Mouse (Mus musculus) ovary, adult 18-20 months (tissue): Measurements from ENCODE around the gene Mydgf.

Experiments
- DNase-seq: peaks from one replicate; pipeline ENCODE4 v3.0.0; 2022; ENCODE audit warnings: low spot score, mixed read lengths

The Mydgf gene

DNA sequence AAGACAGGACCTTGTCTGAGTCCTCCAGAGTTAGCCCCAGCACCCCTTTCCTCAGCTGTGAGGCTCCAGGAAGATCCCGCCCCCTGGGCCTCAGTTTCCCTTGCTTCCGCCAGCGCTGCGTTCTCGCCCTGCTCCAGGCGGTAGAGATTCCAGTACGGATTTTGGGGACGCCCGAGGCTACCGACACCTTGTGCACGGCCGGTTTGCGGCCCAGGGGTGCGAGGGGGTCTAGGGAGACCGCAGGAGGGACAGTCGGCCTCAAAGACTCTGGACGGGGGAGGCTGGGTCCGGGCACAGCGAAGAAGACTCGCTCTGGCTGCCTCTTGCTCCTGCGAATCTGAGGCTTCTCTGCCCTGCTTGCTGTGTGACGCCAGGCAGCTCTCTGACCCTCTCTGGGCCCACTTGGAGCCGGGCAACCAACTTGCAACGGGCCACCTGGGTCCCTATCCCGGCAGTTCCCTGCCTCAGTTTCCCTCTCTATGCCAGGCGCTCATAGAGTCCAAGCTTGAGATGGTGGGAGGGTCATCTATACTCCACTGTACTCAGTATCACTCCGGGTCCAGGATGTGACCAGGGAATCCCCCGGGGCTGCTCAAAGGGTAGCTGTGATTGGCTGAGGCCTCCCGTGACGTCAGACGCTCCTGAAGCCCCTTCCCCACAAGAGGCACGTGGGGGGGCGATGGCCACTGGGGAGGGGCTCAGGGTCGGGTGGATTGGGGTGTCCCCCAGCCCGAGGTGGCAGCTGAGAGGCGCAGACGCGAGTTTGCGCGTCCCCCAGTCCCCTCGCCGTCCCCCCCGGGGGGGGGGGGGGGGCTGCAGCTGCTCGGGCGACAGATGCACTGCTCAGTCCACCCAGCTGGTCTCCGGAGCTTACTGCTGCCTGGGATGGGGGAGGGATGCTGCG lies 41.8 kb downstream of the Mydgf start:
- no peak for DNase-seq

DNA sequence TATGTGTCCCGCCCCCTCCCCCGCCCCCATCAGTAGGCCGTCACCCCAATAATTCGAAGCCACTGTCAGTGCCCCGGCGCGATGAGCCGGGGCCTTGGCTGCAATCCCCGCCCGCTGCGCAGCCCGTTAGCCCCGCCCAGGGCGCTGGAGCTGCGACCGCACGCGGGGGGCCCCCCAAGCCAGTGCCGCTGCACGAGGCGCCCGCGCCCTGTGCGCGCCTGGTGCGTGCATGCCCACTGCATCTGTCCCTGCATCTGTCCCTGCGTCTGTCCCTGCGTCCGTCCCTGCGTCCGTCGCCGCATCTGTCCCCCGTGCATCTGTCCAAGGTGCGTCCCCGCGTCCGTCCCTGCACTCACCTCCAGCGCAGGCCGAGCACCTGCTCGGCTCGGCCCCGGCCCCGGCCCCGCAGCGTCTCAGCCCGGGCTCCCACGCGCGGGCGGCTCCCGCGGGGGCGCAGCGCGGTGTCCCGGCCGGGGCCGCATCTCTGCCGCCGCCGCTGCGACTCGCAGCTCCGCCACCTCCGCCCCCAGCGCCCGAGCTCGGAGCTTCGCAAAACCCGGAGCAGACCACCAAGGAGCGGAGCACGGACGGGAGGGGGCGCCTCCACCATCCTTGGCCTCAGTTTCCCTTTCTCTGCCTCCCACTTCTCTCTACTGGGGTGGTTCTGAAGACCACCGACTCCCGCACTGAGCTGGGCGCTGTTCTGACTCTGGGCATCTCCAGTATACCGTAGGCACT lies 43.7 kb downstream of the Mydgf start, which contains the start of gene Sema6b:
Gene Sema6b, minus strand, starts transcription at position 486 of the 738 bp plus-strand sequence.
- DNase-seq = no peak

DNA sequence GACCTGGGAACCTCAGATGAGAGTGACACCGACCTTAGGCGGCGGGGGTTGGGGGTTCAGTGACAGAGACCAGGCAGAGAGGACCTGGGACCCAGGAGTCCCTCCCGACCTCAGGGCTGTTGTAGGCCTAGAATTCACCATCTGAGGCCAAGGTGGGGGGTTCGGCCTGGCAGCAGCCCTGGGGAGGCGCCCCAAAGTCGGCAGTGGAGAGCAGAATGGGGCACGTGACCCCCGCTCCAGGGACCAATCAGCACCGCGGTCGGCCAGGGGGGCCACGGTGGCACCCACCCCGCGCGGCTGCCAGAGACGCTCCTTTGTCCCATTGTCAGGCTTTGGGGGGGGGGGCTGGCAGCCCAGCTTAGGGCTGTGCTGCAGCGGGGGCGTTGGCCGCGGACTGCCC lies 44.4 kb downstream of the Mydgf start:
- DNase-seq = no peak

DNA sequence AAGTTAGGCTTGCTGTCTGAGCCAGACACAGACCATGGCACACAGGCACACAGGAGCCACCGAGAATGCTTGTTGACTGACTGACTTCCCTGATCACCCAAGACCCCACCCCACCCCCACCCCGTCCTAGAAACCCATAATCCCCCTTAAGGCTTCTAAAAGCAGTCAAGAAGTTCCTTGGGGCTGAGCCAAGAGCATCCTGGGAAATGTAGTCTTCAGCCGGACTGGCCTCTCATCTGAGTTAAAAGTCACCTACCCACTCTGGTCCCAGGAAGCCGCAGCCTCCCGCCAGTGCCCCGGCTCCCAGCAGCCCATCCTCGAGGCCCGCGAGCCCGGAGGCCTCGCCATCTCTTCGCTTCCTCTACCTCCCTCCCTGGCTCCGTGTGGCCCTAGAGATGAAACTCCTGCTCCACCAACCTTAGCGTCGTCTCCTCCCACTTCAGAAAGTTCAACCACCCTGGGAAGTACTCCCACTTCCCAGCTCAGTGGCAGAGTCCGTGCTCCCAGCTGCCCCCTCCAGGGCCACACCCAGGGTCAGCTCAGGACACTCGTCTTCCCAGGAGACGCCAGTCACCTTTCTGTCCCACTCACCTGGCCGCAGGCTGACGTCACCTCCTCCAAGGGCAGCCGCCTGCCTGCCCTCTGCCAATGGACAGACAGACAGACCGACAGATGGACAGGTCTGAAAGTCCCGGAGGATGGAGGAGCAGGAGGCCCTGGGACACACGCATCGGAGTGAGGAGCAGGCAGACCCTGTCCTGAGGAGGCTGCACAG lies 45.7 kb downstream of the Mydgf start:
- DNase-seq = no peak

DNA sequence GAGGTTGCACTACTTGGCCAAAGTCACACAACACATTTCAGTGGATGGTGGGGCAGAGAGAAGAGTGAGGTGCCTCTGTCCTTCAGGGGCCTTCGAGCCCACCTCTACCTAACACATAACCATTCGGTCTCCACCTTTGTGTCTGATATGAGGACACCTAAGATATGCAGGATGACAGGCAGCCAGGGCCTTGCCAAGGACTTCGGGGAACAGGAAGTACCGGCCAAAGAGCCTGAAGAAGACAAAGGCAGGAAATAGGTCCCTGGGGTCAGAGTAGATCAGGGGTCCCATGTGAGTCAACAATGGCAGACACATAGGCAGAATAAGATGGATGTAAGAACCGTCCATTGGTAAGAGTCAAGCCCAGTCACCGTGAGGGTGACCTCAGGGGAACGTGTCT lies 47.2 kb downstream of the Mydgf start:
- DNase-seq = no peak

DNA sequence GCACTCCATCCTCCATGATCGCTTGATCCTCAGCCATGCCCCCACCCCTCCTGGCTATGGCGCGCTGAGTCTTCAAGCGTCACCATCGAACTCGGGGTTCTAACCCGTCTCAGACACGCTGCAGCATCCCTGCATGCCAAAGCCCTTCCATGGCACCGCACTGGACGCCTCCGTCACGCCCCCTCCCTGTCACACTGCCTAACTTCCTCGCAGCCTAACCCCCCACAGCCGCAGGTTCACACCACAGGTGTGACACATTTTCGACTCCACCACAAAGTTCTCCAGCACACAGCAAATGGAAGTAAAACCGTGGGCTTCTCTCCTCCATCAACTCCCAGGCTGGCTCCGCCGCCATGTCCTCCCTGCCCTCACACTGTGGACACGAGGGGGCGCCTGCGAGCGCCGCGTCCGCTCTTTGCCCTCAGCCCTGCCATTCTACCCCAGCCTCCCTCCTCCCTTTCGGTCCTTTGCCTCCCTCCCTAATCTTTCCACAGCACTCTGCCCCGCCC lies 49.2 kb downstream of the Mydgf start:
- DNase-seq = no peak

DNA sequence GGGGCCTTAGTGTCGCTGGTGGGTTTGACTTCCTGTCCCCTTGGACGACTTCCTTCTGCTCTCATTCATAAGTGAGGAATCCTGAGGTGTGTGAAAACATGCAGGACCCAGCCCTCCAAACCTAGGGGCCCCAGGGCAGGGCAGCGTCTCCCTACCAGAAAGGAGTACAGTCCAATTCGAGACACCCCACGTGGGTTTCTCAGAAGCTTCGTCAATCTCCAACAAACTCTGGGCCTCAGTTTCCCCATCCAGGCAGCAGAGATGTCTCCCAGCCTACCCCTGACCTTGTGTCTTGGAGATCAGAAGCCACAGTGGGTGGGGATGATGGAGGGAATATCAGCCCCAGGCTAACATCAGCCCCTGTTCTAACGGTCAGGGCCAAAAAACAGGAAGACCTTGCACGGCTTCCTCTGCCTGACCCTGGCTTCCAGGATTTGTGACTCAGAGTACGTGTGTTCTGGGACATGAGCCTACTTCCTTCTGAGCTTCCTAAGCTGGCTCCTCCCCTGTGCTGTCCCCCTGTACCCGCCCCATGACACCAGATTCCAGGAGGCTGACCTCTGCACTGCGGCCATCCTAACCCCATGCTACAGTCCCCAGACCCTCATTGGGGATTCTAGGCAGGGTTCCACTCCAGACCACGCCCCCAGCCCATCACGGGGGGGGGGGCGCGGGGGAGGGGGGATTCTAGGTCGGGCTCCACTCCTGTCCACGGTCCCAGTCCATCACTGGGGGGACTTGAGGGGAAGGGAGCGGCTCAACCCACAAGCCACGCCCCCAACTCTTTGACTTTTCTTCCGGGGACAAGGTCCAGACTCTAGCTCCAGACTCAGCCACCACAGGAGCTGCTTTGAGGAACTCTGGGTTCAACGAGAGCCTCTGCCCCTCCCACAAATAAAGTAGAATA lies 50.0 kb downstream of the Mydgf start:
- DNase-seq = no peak

DNA sequence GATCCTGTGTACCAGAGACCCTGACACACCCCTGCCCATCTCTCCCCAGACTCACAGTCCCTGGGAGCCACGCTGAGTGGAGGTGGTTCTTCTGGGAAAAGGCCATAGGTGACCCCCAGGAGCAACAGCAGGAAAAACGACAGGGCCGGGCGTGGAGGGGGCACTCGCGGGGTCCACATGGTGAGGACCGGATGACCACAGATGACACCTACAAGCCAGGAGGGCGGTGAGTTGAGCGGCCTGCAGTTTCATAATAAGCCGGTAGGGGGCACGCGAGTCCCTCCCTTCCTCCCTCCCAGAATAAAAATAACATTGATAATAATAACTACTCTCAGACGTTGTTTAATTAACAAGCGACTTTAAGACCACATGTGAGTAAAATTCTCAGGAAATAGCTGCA lies 51.1 kb downstream of the Mydgf start:
- no peak for DNase-seq

DNA sequence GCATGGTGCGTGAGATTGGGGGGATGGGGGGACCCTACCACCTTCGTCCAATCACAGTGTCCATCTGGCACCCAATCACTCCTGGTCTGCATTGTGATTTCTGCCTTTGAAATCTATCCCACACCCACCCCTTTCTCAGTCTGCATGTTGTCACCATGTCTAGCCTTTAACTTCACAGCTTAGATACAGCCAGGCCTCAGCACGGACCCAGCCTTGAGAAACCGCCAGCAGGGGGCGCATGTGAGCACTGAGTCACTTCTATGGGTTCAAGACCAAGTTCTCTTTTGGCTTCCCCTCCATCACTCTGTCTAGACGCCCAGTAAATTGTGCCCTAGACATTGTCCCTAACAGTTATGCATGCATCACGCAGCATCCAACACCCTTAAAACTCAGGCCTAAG lies 51.9 kb downstream of the Mydgf start:
- no peak for DNase-seq

DNA sequence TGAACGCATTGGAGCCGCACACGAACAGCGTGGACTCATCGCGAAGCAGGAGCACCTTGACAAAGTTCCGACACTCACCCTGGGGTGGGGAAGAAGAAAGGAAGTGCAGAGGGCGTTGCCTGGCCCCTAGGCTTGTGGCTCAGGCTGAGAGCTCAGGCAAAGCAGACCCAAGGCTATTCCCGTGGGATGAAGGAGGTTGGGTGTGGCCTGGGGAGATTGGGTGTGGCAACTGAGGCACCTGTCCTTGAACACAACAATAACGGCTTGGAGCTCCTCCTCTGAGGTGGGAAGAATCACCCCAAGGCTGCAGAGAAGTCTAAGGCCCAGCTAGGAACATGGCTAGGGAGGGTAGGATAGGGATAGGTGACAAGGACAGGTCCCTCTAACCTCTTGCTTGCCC lies 52.6 kb downstream of the Mydgf start:
- no peak for DNase-seq

DNA sequence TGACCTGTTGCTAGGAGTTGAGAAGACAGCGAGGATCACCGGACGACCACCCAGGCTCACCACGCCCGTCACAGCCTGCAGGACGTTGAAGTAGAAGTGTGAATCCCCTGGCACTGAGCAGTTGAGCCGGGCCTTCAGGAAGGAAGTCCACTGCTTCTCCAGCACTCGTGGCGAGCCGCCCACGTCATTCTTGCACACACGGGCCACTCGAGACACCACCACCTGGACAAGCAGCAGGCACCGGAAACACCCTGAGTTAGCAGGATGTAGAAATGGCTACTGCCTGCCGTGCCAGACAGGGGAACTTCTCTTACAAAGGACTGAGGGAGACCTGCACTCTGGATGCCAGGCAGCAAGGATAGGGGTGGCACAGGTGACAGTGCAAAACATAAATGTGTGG lies 55.5 kb downstream of the Mydgf start:
- DNase-seq = no peak

DNA sequence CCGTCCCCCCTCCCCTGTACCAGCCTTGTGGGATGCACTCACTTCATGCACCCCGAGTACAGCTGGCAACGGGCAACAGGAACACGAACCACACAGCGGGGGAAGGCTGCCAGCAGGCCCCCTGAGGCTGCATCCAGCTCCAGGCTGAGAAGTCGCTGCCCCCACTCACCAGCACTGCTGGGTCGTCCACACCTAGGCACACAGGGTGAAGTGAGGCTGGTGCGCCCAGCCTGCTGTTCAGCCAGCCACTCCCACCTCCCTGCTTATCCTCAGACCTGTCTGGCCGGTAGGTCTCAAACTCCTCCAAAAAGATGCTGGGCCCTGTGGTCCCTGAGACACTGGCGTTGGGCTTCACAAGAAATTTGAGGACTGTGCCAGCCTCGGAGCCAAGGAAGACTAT lies 57.5 kb downstream of the Mydgf start:
- no peak for DNase-seq
